Mouse (Mus musculus) heart, adult 18-20 months (tissue): ENCODE measurements around the gene E130311K13Rik. TPM values are rescaled to one million over a fixed set of nuclear protein-coding genes. Genes with fewer than 3 reads are reported as not detected.

Experiments
- DNase-seq, 2 experiments: peaks; one replicate each; pipeline ENCODE4 v3.0.0; 2021 to 2022; ENCODE audit warnings: mixed read lengths in 1 of 2
- total RNA-seq, 2 experiments: library from RNA; stranded (reverse); gene quantifications; 2 replicates each; pipeline ENCODE4 v1.2.3; 2021

E130311K13Rik gene
- total RNA-seq, 2 experiments from 2014 or later: 10.3 to 11.7 TPM

DNA sequence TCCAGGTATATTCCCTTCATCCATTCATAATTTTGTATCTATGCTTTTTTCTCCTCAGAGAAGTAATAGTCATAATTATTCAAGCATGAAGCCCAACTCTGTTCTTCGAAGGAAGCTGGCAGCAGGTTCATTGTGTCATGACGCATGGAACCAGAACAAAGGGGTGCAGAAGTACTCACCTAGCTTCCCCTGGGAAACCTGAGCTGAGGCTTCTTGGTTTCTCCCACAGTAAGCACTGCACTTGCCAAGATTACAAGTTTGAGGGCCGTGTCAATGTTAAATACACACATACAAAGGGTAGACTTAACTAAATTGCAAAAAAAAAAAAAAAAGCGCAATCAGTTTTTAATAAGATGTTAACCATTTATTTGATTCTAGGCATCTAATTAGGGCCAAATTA is 33.0 kb downstream of the E130311K13Rik start:
- DNase-seq: no peak

DNA sequence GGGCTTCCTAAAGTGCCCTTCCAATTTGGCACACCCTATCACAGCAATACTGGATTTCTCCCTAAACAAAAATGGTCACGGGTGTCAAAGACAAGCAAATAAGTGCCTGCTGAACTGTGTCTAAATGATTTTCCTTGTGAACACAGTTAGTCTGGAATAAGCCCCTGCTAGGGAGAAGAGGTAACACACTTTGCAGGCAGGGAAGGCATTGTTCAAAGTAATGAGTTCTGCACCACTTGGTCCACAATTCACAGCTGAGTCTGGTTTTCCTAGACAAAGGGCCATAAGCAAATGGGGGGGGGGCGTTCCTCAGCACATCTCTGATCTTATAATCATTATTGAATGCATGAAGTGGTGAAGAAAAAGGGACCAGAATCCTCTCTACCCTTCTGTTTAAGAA is 33.5 kb downstream of the E130311K13Rik start:
- no peak for DNase-seq

DNA sequence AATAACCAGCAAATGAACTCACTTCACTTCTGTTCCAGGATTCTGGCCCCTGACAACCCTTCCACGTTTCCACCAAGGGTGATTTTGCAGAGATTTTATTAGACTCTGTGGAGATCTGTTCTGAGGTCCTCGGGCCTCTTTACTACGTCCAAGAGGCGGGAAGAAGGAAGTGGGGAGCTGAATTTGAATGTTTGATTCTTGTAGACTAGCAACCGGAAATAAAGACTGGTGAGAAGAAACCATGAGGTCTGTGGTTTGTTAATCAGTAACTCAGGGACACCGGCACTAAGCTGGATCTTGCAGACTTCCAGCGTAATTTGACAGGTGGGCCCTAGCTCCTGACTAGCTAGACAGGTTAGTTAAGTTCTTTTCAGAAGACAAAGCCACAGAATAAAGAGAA is 35.6 kb downstream of the E130311K13Rik start:
- no peak for DNase-seq

DNA sequence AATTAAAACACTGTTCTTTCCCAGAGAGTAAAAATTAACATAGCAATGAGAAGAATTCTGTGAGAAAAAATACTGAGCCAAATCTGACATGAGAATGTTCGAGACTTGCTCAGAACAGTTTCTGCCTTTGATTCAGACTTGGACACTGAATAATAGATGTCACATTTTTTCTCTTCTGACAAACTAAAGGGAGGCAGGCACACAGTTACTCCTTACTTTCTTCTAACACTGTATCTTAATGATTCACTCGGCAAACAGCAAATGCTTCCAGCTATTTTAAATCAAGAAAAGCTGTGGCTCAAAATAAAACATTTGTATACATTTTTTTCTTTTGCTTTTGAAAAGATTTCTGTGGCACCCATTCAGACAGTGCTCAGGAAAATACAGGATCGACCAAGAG is 37.1 kb downstream of the E130311K13Rik start:
- no peak for DNase-seq

DNA sequence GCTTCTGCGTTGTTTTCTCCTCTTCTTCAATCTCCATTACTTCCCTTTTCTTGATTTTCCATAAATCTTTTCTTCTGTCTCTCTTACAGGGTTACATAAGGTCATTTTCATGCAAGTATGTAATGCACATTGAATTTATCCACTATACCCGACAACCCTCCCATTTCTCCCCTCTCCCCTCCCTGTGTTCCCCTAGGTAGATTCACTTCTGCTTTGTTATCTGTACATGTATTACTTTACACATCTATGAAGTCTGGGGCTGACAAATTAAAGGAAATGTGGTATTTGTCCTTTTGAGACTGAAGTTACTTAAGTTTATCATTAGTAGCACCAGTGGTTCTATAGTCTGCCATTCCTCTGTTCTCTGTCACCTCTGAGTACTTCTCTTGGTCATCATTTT is 48.2 kb downstream of the E130311K13Rik start:
- DNase-seq: no peak

DNA sequence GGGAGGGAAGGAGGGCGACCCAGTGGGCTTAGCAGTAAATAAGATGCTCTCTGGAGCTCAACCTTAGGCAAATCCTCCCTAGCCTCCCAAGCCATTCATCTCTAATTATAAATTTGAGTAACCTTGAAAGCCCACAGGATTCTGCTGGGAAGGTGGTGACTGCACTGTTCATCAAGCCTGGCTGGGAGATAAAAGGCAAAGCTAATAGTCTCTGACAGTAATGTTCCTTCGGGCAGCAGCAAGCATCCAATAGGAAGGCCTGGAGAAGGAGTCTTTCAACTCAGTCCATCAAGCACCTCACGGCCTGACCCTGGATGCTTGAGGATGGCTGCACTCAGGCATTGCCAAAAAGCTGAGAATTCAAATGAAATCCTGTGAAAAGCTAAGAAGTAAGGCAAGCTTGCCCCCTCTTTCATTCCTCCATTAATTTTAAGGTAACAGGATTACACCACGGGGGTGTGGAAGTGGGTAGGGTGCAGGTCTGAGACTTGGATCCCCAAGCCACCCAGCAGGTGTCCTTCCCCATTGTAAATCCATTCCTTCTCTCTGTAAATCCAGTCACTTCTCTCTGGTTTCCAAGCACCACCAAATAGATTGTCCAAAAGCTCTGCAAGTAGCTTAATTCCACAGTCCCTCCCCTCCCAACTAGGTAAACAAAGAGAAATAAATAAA is 50.1 kb downstream of the E130311K13Rik start:
- DNase-seq: no peak

DNA sequence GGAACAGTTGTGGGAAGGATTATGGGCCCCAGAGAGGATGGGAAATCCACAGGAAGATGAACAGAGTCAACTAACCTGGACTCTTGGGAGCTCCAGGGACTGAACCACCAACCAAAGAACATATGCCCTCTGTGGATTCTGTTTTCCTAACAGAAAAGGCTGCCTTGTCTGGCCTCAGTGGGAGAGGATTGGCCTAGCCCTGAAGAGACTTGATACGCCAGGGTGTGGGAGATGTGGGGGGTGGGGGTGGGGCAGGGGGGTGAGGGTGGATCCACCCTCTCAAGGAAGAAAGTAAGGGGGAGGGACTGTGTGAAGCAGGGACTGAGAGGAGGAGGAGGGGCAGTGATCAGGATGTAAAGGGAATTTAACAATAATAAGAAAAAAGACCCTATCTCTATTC is 56.5 kb downstream of the E130311K13Rik start:
- DNase-seq: no peak

DNA sequence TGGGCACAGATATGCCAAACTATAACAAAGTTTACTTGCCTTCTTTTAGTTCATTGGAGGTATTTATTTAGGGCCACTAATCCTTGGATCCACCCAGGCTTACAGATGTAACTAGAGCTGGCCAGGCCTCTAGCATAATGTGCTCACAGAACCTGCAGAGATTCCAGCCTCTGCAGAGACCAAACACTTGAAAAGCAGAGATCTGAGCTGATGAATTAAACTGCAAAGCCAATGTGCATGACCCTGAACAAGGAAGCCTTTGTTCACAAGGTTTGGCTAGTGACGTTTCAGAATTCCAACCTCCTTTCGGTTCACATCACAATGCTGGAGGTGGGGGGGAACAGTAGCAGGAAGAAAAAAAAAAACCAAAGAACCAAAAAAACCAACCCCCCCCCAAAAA is 58.0 kb downstream of the E130311K13Rik start:
- DNase-seq: no peak

DNA sequence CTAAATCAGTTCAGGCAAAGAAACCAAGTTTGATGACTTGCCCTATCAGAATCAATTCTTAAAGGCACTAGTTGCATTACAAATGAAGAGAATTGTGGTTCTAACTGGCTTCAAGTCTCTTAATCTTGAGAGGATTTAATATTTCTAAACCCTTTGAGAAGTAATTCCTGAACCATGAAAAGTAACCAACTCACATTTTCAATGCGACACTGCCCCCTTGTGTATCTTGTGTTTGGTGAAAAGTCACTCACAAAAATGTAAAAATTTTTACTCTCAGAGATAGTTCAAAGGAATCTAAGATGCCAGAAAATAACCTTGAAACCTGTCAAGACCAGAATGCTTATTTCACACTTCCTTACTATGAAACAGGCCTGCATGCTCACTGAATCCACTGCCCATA is 61.0 kb downstream of the E130311K13Rik start:
- peak in 1 of 2 experiments; percentile 54 for DNase-seq

DNA sequence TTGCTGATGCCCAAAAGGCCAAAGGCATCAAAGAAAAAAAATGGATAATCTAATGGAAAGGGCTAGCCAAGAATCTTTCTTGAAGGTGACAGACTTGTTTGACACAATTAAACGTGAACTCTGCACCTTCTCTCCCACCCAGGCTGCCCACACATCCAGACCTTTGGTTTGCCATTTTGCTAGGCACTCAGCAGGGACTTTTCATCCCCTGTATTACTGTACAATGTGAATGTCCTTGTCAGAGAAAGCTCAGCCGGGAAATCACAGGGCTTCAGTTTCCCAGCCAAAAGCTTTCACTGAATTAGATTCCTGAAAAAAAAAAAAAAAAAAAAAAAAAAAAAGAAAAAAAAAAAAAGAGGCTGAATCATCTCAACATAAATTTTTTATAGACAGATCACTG is 64.2 kb downstream of the E130311K13Rik start:
- no peak for DNase-seq

Other genes starting within 250 kb of the E130311K13Rik start
- gene Plch1, start 30.0 kb downstream of the E130311K13Rik start, total RNA-seq: under 1 TPM; 0.05 to 0.23 TPM
- 10 to 100 TPM; 10.5 to 12.5 TPM for gene Slc33a1, start 35.3 kb upstream of the E130311K13Rik start, total RNA-seq
- gene Gmps, start 46.6 kb upstream of the E130311K13Rik start, total RNA-seq: 10 to 100 TPM; 25.9 to 28.7 TPM
- gene Vmn2r1, start 152.1 kb upstream of the E130311K13Rik start, total RNA-seq: under 1 TPM in 1 of 2 experiments, not detected in 1; 0.08 TPM
- gene Vmn2r2, start 212.5 kb upstream of the E130311K13Rik start, total RNA-seq: not detected